Mouse (Mus musculus) intestine, embryonic 16.5 days (tissue): Measurements from ENCODE around the gene Ptn. TPM values are rescaled to one million over a fixed set of nuclear protein-coding genes. Genes with fewer than 3 reads are reported as not detected.

Experiments
- ATAC-seq: fragments of 200-750 bp; cut with Nextera tagmentation; 2 replicates; pipeline ENCODE4 v1.8.0; 2017; ENCODE audit warnings: moderate TSS enrichment, moderate library complexity
- H3K27ac ChIP-seq: fragments of 300-500 bp; sonication (generic); 2 replicates; pipeline ENCODE4 v1.5.1; 2014; ENCODE audit warnings: mild to moderate bottlenecking, low read length
- H3K27me3 ChIP-seq: fragments of 300-500 bp; sonication (generic); replicated peaks from 2 replicates; pipeline ENCODE4 v1.6.1; 2014; ENCODE audit warnings: low read length, control low read depth, mixed read lengths; ENCODE audit not compliant: control insufficient read depth, insufficient read depth
- H3K36me3 ChIP-seq: fragments of 300-500 bp; sonication (generic); 2 replicates; pipeline ENCODE4 v1.6.1; 2014; ENCODE audit warnings: low read length, control low read depth; ENCODE audit not compliant: control insufficient read depth, insufficient read depth
- H3K4me1 ChIP-seq: fragments of 300-500 bp; sonication (generic); 2 replicates; pipeline ENCODE4 v1.6.1; 2014; ENCODE audit warnings: low read length, control low read depth, mixed read lengths; ENCODE audit not compliant: control insufficient read depth, insufficient read depth
- H3K4me2 ChIP-seq: fragments of 300-500 bp; sonication (generic); 2 replicates; pipeline ENCODE4 v1.6.1; 2014; ENCODE audit warnings: low read depth, low read length, control low read depth
- H3K4me3 ChIP-seq: fragments of 300-500 bp; sonication (generic); 2 replicates; pipeline ENCODE4 v1.5.1; 2014; ENCODE audit warnings: mild to moderate bottlenecking, low read length
- H3K9ac ChIP-seq: fragments of 300-500 bp; sonication (generic); 2 replicates; pipeline ENCODE4 v1.6.1; 2014; ENCODE audit warnings: low read depth, low read length
- H3K9me3 ChIP-seq: fragments of 300-500 bp; sonication (generic); 2 replicates; pipeline ENCODE4 v1.6.1; 2016; ENCODE audit warnings: low read length, control low read depth; ENCODE audit not compliant: control insufficient read depth
- WGBS: fragments of 180-500 bp; shearing (Covaris S2); extraction: QIAGEN DNeasy Blood & Tissue Kit; methylation state at CpG from one replicate; pipeline ENCODE4 v1.1.7; 2014; 5-methylcytosine and 5-hydroxymethylcytosine counted together
- polyA plus RNA-seq: library from polyadenylated mRNA; unstranded; fragments of >200 nt; fragmentation: Nextera tagmentation; extraction: Ambion mirVana; gene quantifications from 2 replicates; pipeline ENCODE4 v1.2.1, GENCODE M21; 2015

Gene Ptn
- polyA plus RNA-seq = 198 and 222 TPM in 2 replicates

DNA sequence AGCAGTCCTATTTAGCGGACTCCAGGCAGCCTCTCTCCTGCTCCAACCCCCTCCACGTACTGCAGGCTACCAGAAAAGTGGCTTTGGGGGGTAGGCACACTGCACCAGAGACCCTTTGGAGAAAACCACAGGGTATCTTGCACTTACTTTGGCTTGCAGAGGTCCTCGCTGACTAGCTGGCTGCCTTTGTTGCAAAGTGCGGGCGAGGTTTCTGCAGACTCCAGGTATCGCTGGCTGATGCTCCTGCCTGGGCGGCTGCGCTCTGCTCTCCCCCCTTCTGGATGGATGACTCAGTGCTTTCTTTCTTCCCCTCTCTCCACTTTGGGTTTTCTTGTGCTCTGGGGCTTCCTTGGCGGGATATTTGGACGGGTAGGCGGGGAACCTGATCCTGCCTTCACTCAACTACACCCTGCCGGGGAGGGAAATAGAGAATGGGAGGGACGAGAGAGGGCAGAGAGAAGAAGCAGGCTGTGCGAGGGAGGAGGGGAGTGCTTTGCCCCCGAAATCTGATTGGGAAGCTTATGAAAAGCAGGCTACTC is at the start of gene Ptn:
Gene Ptn (minus strand): TSS at position 474 of the 539 bp plus-strand sequence.
- Histone ChIP-seq H3K27me3 (no peaks in the 10 kb centered on the region), H3K9me3 (no peaks in the 10 kb centered on the region), H3K9ac (peak within 1 kb of the TSS; percentile 69), H3K4me1 (peaks cover 12% of the 10 kb centered on the region), H3K27ac (peak within 1 kb of the TSS; percentile 81), H3K4me2 (peak within 1 kb of the TSS; percentile 75), H3K4me3 (peak within 1 kb of the TSS; percentile 60), H3K36me3 (no peaks in the 10 kb centered on the region)
- peak; percentile 88 for ATAC-seq
- WGBS = under 1% methylated on average over 15 of the region's 15 CpGs

DNA sequence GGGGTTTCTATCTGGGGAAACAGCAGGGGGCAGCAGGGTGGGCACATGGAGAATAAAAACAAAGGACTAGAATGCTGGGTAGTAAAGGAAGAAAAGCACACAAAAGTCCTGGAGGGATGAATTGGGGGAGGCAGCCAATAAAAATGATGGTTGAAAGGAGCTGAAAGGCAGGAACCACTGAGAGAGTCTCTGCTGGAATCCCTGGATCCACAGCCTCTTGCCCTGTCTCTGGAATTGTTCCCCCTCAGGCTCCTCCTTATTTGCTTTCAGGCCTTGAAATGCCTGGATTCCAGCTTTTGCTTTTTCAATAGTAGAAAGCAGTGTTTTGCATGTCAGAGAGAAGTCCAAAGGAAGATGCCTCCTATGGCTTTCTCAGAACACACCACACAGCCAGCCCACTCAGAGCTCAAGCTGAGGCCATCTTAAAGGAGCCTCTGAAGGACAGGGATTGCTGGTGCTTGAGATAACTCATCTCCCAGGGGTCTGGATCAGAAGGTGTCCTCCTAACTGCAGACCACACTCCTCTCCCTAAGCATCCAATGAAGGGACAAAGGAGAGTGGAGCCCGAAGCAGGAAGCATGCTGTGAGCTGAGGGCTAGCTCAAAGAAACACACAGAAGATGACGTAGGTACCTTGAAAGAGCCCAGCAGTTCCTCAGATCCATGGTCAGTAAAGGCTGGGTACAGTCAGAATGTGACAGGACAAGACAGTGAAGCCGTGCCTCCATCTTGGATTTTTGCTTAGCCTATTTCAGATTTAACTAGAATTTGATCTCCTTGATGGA is 48.4 kb upstream of the Ptn start:
- no peaks in the 10 kb centered on the region for H3K36me3 ChIP-seq
- H3K27ac ChIP-seq = no peak overlapping the region
- WGBS = 80% methylated on average over 3 of the region's 3 CpGs
- H3K27me3 ChIP-seq = no peaks in the 10 kb centered on the region
- no peak for ATAC-seq
- H3K9me3 ChIP-seq = no peaks in the 10 kb centered on the region
- H3K9ac ChIP-seq = no peak overlapping the region
- H3K4me2 ChIP-seq = no peak overlapping the region
- no peaks in the 10 kb centered on the region for H3K4me1 ChIP-seq
- no peak overlapping the region for H3K4me3 ChIP-seq

DNA sequence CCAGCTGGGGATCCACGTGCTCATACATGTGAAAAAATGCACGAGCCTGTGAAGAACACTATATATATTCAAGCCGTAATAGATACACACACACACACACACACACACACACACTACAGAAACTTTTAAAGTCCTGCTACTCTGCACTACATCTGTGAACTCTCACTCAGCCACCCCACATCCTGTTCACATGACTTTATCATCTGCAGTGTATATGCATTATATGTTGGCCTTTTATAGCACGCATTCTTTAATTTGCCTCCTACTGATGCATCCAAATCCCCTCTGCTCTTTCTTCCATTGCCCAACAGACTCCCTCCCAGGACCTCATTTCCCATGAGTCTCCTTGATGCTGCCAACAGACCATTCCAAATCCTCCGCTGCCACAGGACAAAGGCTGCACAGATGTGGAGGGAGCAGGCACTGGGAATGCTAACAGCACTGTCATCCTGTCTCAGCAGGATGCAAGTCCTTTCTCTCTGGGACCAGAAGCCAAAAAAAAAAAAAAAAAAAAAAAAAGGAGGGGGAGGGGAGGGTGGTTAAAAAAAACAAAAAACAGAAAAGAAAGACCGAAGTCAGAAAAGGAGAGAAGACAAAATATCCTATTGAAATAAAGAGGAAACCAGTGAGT is 47.7 kb upstream of the Ptn start:
- no peak overlapping the region for H3K9ac ChIP-seq
- H3K27me3 ChIP-seq = no peaks in the 10 kb centered on the region
- no peaks in the 10 kb centered on the region for H3K9me3 ChIP-seq
- WGBS = 48% methylated on average over 6 of the region's 6 CpGs
- no peak overlapping the region for H3K27ac ChIP-seq
- H3K4me1 ChIP-seq = no peaks in the 10 kb centered on the region
- no peak for ATAC-seq
- no peak overlapping the region for H3K4me3 ChIP-seq
- no peaks in the 10 kb centered on the region for H3K36me3 ChIP-seq
- H3K4me2 ChIP-seq = no peak overlapping the region

DNA sequence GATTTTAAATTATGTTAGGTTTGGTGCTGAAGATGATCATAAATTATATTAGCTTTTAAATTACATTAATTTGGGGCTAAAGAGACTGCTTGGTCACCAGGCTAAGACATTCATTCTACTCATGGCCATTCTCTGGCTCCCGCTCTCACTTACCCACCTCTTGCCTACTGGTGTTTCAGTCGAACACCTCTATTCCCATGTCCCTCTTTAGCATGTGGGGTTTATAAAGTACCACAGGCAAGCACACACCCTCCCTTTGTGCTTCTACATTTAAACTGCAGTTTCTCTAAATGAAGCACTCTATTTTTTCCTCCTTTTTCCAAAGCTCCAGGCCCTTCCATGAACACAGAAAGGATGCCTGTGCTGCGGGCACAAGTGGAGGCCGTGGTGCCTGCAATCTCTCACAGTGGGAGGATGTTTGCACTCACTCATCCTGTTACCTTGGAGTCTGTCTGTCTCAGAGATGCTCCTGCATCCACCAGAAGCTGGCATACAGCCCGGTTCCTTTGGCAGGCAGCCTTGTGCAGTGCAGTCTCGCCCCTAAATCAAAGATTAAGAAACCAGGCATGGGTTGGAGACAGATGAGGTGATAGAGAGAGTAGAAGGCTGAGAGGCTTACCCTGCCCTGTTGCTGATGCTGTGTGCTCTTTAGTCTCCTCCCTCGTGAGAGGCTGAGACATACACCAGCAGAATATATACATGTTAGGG is 40.6 kb upstream of the Ptn start:
- Histone ChIP-seq H3K36me3 (no peaks in the 10 kb centered on the region), H3K27ac (peak overlapping the region; percentile 42; the same call in 1 of the 2 replicates), H3K4me1 (no peaks in the 10 kb centered on the region), H3K27me3 (no peaks in the 10 kb centered on the region), H3K4me3 (no peak overlapping the region), H3K9ac (no peak overlapping the region), H3K4me2 (no peak overlapping the region), H3K9me3 (no peaks in the 10 kb centered on the region)
- peak; percentile 83 for ATAC-seq
- 55% methylated on average over 7 of the region's 7 CpGs for WGBS

DNA sequence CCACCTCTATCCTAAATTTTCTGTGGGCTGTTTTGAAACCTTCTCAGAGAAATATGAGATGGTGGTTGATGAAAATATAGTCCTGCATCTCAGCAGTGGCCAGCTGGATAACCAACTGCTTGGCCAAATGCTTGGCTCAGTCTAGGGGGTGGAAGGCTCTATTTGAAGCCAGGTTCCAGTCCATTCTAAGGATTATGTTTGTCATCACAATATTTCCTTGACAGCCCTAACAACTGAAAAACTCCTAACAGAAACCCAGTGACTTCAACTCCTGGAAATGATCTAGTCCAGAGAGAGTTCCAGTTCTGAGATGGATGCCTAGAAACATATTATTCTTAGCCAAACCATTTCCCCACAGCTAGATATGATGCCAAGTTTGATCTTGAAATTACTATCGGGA is 35.3 kb upstream of the Ptn start:
- no peak overlapping the region for H3K4me2 ChIP-seq
- H3K36me3 ChIP-seq = no peaks in the 10 kb centered on the region
- no peaks in the 10 kb centered on the region for H3K9me3 ChIP-seq
- 71% methylated on average over 1 of the region's 1 CpGs for WGBS
- no peak overlapping the region for H3K4me3 ChIP-seq
- H3K27ac ChIP-seq = no peak overlapping the region
- H3K9ac ChIP-seq = no peak overlapping the region
- H3K4me1 ChIP-seq = 0 out of 2 replicates have a peak, but pooled peaks cover 2% of the 10 kb centered on the region
- H3K27me3 ChIP-seq = no peaks in the 10 kb centered on the region
- ATAC-seq = no peak

DNA sequence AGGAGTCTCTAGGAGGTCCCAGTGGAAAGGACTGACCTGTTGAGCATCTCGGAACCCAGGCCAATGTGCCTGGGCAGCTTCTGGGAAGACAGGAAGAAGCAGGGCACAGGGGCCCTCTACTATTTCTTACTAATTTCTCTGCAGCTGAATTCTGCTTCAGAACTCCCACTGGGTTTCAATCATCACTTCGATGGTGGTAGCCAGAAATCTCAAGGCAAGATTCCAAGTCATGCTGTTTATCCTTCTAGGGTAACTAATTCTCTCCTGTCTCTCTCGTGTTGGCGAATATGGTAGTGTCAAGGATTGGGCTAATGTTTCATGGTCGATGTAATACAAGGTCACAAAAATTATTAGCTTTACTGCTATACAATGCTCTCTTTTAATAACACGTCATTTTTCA is 34.2 kb upstream of the Ptn start:
- 0 out of 2 replicates have a peak, but pooled peaks cover 2% of the 10 kb centered on the region for H3K4me1 ChIP-seq

DNA sequence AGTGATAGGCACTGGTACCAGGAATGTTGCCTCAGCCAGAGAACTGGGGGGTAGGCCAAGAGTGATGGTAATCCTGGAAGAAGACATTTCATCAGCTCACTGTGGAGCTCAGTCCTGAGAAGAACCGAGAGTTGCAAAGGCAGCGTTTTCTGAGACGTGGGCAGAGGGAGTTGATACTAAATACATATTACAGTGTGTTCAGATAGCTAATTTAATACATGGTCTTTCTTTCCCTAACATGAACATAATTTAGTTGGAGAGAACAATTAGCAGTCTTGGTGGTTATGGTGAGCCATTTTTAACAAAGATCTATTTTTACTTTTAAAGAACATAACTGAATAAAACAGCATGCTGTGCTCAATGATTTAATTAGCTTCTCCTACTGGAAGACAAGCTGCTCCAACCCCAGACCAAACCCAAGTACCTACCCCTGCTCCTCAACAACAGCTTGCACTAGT is 33.0 kb upstream of the Ptn start:
- H3K4me3 ChIP-seq = no peak overlapping the region
- WGBS = 85% methylated on average over 3 of the region's 3 CpGs
- H3K4me2 ChIP-seq = no peak overlapping the region
- H3K9ac ChIP-seq = no peak overlapping the region
- H3K9me3 ChIP-seq = no peaks in the 10 kb centered on the region
- no peak for ATAC-seq
- H3K4me1 ChIP-seq = 0 out of 2 replicates have a peak, but pooled peaks cover 2% of the 10 kb centered on the region
- H3K36me3 ChIP-seq = no peaks in the 10 kb centered on the region
- no peaks in the 10 kb centered on the region for H3K27me3 ChIP-seq
- H3K27ac ChIP-seq = no peak overlapping the region; the same call in 1 of the 2 replicates

More for the DNA sequence above, 34.2 kb upstream of the Ptn start:
- WGBS = 56% methylated on average over 6 of the region's 6 CpGs
- ATAC-seq = no peak
- H3K36me3 ChIP-seq = no peaks in the 10 kb centered on the region
- H3K9ac ChIP-seq = no peak overlapping the region
- no peak overlapping the region for H3K4me2 ChIP-seq
- no peaks in the 10 kb centered on the region for H3K27me3 ChIP-seq
- H3K27ac ChIP-seq = no peak overlapping the region
- no peaks in the 10 kb centered on the region for H3K9me3 ChIP-seq
- no peak overlapping the region for H3K4me3 ChIP-seq

DNA sequence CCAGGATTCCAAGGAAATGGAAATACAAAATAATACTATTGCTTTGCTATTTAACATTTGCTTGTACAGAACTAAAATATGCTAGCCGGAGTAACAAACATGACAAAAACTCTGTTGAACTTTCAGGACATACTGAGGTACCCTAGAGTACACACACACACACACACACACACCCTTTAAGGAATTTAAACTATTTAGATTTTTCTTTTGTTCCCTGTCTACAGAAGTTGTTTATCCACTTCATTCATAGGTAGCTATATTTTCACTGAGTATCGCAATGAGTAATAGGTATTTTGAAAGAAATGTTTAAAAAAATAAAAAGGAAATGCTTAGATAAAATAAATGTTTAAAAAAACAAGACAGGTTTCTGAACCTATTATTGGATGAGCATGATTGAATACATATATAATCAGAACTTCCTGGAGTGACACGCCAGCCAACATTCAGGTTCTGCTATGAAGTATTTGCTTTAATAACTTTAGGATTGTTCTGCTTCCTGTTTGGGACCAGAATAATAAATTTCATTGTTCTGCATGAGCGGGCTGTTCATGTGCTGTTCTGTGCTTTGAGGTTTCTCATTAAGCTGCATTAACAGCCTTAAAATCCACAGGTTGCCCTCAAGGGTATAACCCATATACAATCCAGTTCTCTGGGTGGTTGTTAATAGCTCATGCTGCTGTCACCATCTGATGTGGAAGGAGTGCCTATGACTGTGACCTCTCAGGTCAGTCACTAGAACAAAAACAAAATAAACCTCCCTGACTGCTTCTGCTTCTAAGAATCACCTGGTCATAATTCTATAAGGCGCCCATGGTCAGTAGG is 32.3 kb upstream of the Ptn start:
- no peaks in the 10 kb centered on the region for H3K27me3 ChIP-seq
- 60% methylated on average over 5 of the region's 5 CpGs for WGBS
- H3K36me3 ChIP-seq = no peaks in the 10 kb centered on the region
- no peak overlapping the region for H3K9ac ChIP-seq
- no peaks in the 10 kb centered on the region for H3K9me3 ChIP-seq
- H3K4me3 ChIP-seq = no peak overlapping the region
- ATAC-seq = no peak
- H3K4me2 ChIP-seq = no peak overlapping the region
- H3K27ac ChIP-seq = no peak overlapping the region
- H3K4me1 ChIP-seq = 0 out of 2 replicates have a peak, but pooled peaks cover 2% of the 10 kb centered on the region
